Mouse (Mus musculus) lung, adult 2 months (tissue): ENCODE measurements around the gene Kcne2. TPM values are rescaled to one million over a fixed set of nuclear protein-coding genes. Genes with fewer than 3 reads are reported as not detected.

Experiments used
- DNase-seq: peaks from one replicate; pipeline ENCODE4 v3.0.0; 2022
- H3K4me1 ChIP-seq: fragments of 200-500 bp; 2 replicates; pipeline ENCODE4 v1.6.1; 2011; ENCODE audit warnings: low read length; ENCODE audit not compliant: control insufficient read depth, insufficient read depth
- H3K4me3 ChIP-seq: fragments of 200-500 bp; replicated peaks from 2 replicates; pipeline ENCODE3; 2011; ENCODE audit warnings: low read depth, mild to moderate bottlenecking, control low read depth, low read length; ENCODE audit errors: extremely low read depth
- CTCF ChIP-seq: fragments of 200-500 bp; IDR thresholded peaks from 2 replicates; pipeline ENCODE4 v1.5.1; 2011; ENCODE audit warnings: mild to moderate bottlenecking, low read length, control low read depth; ENCODE audit not compliant: insufficient read depth
- POLR2A ChIP-seq: fragments of 200-500 bp; IDR thresholded peaks from 2 replicates; pipeline ENCODE4 v1.6.1; 2011; ENCODE audit warnings: low read depth, mild to moderate bottlenecking, control low read depth, low read length, borderline replicate concordance; ENCODE audit errors: extremely low read depth
- WGBS: fragments of 180-500 bp; shearing (Covaris S2); methylation state at CpG from one replicate; pipeline ENCODE4 v1.1.7; 2018; 5-methylcytosine and 5-hydroxymethylcytosine counted together
- polyA plus RNA-seq: library from polyadenylated mRNA; depleted of rRNA; stranded (reverse); fragments of >200 nt; gene quantifications from 2 replicates; pipeline ENCODE4 v1.2.3, GENCODE M21; 2012

The Kcne2 gene
- polyA plus RNA-seq, 1 experiment, result 17.5 TPM

DNA sequence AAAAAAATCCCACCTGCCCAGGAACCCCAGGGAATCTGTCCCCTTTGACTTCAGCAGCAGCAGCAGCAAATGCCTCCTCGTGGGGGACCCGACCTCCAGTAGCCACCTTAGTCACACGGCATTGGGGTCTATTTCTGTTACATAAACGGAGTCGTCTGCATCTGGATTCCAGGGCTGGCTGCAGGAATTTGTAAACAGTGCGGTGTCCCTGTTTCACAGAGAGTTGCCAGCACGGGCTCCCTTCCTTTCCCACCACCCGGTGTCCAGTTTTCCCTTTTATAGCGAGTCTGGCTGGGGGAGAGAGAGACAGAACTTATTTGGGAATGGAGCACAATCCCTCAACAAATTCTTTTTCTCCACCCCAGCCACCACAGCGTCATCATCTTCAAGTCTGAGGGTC lies 7.1 kb upstream of the Kcne2 start:
- no peak overlapping the region for H3K4me3 ChIP-seq
- WGBS, result 24% methylated on average over 10 of the region's 10 CpGs
- TF ChIP-seq CTCF, result no peak
- TF ChIP-seq POLR2A, result no peak
- DNase-seq, result no peak
- peaks cover 2% of the 10 kb centered on the region; the same call in 1 of the 2 replicates for H3K4me1 ChIP-seq

DNA sequence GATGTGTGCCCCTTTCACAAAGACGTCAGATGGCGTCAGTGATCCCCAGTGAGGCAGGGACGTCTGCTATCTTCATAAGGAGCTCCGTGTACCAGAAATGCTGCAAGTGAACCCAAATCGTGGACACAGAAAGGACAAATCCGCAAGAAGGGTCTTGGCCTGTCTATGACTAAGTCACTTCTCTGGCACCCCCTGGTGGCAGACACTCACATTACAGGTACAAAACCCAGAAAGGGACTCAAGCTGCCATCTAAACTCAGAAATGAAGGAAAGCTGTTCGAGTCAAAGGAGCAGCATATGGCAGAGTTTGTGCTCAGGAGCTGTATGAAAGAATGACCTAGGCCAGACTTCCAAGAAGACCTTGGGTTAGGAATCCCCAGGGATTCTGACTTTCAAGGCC lies 5.6 kb upstream of the Kcne2 start:
- WGBS, result 9% methylated on average over 7 of the region's 7 CpGs

DNA sequence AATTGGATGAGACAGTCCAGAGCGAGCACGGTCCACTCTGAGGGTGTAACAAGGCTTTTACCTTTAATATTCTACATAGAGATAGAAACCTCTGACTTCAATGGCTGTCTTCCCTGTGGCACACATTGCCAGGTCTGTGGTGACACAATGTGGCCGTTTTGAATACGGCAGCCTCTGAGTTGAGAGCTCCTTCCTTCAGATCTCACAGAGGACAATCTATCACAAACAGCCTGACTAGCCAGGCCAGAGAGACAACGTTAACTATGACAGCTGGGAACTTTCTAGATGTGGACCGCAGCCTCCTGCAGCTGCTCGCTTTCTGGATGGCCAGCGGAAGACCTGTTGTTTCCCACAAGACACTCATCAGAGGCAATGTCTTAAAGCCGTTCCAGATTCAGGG lies 3.4 kb upstream of the Kcne2 start:
- WGBS, result 75% methylated on average over 9 of the region's 9 CpGs
- no peak for DNase-seq
- H3K4me1 ChIP-seq, result peaks cover 2% of the 10 kb centered on the region; the same call in 1 of the 2 replicates
- H3K4me3 ChIP-seq, result no peak overlapping the region
- TF ChIP-seq CTCF (peak; percentile 29; the same call in 1 of the 2 replicates), POLR2A (no peak)

More for the DNA sequence above, 5.6 kb upstream of the Kcne2 start:
- H3K4me1 ChIP-seq, result peaks cover 2% of the 10 kb centered on the region; the same call in 1 of the 2 replicates
- TF ChIP-seq POLR2A, result no peak
- TF ChIP-seq CTCF, result peak; percentile 62
- DNase-seq, result peak; percentile 87
- H3K4me3 ChIP-seq, result no peak overlapping the region

DNA sequence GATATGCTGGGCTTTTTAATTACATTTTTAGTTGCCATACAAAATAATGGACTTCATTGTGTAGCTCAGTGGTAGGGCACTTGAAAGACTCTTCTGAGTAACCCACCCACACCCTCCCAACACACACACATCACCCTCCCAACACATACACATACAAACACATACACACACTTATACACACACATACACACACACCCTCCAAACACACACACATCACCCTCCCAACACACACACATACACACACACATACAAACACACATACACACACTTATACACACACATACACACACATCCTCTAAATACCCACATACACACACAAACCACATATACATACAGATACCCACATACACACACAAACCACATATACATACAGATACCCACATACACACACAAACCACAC lies 2.1 kb upstream of the Kcne2 start:
- Histone ChIP-seq H3K4me3 (no peak overlapping the region), H3K4me1 (peaks cover 2% of the 10 kb centered on the region; the same call in 1 of the 2 replicates)
- TF ChIP-seq CTCF, result no peak
- TF ChIP-seq POLR2A, result no peak
- DNase-seq, result no peak

DNA sequence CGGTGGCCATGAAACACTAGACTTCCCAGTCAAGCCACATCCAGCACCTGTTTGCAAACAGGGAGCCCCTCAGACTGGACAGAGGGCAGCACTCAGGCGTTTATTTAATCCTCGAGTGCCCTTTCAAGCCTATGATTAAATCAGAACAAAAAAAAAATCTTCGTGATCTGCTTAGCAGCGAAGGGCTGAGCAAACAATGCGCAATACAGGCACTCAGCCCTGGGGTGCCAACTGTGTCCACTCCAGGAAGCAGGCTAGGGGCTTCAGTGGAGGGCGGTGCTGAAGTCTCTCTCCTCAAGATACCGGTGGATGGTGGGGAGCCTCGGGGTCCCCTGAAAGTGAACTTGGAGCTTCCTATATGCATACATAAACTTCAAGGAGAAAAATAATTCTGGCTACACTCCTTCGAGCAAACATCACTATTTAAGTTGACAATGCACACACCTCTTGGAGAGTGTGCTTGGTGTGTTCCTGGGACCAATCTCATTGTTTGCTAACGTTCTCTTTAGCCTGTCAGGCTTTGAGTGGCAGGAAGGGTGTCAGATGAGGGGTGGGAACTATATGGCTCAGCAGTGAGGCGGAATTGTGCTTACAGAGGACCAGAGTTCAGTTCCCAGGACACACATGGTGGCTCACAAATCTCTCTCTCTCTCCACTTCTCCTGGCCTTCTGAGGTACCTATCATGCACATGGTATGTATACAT lies 2.2 kb downstream of the Kcne2 start:
- no peak for TF ChIP-seq POLR2A
- Histone ChIP-seq H3K4me1 (no peaks in the 10 kb centered on the region), H3K4me3 (no peak overlapping the region)
- DNase-seq, result peak; percentile 31
- WGBS, result 48% methylated on average over 12 of the region's 12 CpGs

DNA sequence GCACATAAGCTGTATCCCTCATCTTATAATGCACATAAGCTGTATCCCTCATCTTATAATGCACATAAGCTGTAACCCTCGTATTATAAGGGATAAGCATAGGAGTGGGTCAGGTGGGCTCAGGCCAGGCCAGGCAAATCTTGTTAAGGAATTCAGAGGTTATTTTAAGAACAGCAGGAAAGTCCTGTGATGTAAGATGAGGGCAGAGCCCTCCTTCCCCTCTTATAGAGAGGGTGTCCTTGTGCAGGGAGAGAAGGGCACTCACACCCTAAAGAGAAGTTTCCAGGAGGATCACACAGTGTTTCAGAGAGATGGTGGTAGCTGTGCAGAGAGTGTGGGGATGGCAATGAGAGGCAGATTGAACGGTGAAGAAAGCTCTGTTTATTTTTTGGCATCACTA lies 3.1 kb downstream of the Kcne2 start:
- no peaks in the 10 kb centered on the region for H3K4me1 ChIP-seq
- DNase-seq, result no peak
- TF ChIP-seq POLR2A (no peak), CTCF (no peak)
- H3K4me3 ChIP-seq, result no peak overlapping the region
- WGBS, result 41% methylated on average over 2 of the region's 2 CpGs

DNA sequence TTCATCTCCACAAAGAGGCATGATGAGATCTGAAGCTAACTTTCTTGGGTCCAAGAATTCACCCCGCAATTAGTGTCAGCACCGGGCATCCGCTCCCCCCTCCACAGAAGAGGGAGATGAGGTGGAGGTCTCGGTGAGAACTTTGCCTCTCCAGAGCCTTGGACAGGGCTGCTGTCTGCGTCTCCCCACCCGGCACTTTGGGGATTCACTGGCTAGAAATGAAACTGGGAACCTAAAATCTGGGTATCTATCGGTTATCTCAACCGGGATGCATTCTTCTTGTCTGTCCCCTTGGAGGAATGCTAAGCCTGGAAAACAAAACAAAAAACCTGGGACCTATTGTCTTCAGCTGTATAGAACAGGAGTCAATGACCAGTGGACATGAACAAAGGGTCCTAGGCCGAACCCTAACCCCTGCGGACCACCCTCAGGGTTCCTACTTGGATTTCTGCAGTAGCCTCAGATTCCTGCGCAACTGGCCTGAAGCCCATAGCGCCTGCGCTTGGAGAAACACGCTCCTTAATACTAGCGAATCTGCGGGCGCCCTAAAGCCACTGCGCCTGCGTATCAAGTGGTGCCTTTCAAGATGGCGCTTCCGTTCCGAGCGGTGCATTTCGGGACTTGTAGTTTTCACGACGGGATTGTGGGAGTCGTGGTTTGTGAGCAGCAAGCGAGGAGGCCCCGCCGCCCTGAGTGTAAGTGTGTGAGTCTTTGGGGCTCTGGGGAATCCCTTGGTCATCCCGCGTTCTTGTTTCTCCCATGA lies 8.6 kb downstream of the Kcne2 start, which contains the start of gene Smim11:
TSS of gene Smim11 (plus strand) at position 638 of the 763 bp plus-strand sequence.
- WGBS, result 8% methylated on average over 32 of the region's 32 CpGs
- peaks cover 6% of the 10 kb centered on the region; the same call in 1 of the 2 replicates for H3K4me1 ChIP-seq
- peak within 1 kb of the TSS; percentile 84 for H3K4me3 ChIP-seq
- no peak for TF ChIP-seq CTCF
- TF ChIP-seq POLR2A, result peak; percentile 85
- DNase-seq, result peak; percentile 92

DNA sequence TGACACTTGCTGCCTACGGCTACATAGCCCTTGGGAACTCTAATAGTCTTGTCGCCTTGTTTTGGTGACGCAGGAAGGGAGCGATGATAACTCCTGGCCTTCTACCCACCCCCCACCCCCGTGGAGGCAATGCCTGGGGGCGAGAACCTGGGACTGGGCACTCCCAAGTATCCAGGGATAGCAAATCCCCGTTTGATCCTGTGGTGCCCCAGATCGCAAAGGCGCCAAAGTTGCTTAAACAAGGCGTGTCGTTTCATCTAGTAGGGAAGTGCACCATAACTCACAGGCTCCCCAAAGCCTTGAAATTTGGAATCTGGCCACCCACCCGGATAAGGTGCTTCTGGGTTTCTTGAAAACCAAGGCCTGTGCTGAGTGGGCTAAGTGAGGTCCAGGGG lies 9.2 kb downstream of the Kcne2 start:
- WGBS, result under 1% methylated on average over 12 of the region's 12 CpGs
- TF ChIP-seq CTCF (no peak), POLR2A (no peak)
- DNase-seq, result no peak
- H3K4me1 ChIP-seq, result peaks cover 6% of the 10 kb centered on the region; the same call in 1 of the 2 replicates
- peak overlapping the region; percentile 84 for H3K4me3 ChIP-seq

DNA sequence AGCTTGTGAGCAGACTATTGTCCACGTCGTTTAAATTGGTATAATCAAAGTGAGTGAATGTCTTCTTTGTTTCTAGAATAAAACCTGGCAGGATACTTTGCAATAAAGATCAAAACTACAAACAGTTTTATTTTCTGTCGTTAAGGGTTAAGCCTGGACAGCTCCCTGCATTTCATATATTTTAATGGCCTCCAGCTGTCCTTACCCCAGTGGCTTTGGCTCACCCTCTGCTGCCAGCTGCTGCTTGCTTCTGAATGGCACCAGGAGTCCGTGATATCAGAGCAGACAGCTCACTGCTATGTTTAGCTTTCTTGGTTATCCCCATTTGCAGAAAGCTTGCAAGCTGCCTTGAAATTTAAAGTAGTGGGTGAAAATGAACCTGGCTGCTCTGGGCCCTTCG lies 9.8 kb downstream of the Kcne2 start:
- TF ChIP-seq POLR2A (no peak), CTCF (no peak)
- Histone ChIP-seq H3K4me3 (peak overlapping the region; percentile 84), H3K4me1 (peaks cover 6% of the 10 kb centered on the region; the same call in 1 of the 2 replicates)
- no peak for DNase-seq
- 29% methylated on average over 5 of the region's 5 CpGs for WGBS
